Mouse (Mus musculus) brain, adult 2 months (tissue): ENCODE results near the gene Stra6.

Experiments
- DNase-seq: peaks from one replicate; pipeline ENCODE4 v3.0.0; 2011; ENCODE audit warnings: low read depth, low spot score

The Stra6 gene

GRCm38 (mm10) chr9:58202676-58203453 lies 139.3 kb downstream of the Stra6 start:
- peak; percentile 85 for DNase-seq
